Mouse (Mus musculus) layer of hippocampus, adult 11-12 months (tissue): Measurements from ENCODE around the gene Atp2c2.
A peak's percentile ranks its signal among the peaks of the same experiment; 100 is the strongest.

Experiments used
- DNase-seq: peaks from one replicate; pipeline ENCODE4 v3.0.0; 2022; ENCODE audit warnings: low spot score

Gene Atp2c2

DNA sequence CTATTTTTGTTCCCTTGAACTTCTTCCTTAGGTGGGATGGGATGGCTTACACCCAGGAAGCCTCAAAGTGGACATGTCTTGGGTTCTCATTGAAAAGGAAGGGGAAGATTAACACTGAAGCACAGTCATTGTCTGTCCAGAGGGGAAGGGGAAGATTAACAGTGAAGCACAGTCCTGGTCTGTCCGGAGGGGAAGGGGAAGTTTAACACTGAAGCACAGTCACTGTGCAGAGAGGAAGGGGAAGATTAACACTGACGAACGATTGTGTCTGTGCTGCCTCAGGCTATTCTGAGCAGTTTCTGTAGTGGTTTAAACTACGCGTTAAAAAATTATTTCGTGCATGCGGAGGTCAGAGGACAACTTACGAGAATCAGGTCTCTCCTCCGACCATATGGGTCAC is 7.3 kb downstream of the Atp2c2 start:
- no peak for DNase-seq

DNA sequence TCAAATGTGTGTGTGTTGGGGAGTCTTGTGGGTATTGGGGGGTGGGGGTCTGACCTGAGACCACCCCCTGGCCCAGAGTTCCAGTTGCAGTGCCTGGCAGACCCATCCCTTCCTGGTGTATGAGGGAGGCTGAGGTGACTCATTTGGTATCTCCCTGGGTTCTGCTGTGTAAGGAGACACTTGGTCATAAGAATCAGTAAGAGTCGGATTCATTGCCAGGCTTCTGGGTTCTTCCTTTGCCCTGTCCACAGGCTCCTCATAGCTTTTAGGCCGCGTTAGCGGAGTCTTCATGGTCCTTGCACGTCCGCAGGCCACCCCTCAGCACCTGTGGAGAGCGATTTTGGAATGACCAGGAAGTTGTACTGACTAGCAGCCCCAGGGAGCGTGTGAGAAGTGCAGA is 8.7 kb downstream of the Atp2c2 start:
- no peak for DNase-seq

DNA sequence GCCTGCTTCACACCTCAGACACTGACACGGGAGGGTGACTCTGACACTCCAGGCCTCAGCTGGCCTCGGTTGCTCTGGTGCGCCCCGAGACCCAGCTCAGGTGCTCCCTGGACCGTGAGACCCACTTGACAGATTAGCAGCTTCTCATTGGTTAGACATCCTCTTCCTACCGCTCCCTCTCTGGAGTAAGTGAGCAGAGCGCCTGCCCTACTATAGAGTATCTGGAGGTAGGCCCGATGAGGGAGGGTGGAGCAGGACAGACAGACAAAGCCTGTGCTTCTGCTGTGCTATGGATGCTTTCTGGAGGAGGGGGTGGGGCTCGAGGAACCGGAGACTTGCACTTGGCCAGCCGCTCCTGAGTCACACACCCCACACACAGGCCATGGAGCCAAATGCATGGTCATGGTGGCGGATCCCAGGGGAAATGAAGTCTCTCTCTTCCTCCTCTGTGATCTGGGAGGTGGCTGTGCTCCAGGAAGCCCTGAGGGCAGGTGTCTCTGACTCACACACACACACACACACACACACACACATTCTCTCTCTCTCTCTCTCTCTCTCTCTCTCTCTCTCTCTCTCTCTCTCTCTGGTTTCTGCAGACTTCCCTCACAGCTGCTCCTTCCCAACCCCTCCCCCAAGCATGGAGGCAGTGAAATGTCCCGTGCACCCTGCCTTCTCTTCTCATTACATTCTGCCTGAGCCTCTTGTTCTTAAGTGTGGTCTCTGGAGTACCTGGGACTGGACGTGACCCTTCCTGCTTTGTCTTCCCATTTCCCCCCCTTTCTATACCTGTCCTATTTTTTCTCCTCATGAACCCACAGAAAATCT is 9.3 kb downstream of the Atp2c2 start:
- no peak for DNase-seq

DNA sequence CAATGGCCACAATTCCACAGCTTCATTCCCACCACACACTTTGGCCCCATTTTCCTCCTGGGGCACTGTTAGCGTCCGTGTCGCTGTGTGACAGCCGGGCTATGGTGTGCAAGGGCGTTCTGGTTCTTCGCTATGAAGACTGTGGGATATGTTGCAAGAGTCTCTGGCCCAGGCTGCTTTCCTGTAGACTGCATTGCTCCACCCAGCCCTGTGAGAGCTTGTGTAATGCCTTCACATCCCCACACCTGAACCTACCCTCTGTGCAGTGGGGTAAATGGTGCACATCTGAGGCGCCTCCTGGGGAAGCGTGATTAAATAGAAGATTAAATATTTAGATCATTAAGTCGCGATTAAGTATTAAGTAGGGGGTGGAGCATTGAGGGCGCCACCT is 9.9 kb downstream of the Atp2c2 start:
- no peak for DNase-seq

DNA sequence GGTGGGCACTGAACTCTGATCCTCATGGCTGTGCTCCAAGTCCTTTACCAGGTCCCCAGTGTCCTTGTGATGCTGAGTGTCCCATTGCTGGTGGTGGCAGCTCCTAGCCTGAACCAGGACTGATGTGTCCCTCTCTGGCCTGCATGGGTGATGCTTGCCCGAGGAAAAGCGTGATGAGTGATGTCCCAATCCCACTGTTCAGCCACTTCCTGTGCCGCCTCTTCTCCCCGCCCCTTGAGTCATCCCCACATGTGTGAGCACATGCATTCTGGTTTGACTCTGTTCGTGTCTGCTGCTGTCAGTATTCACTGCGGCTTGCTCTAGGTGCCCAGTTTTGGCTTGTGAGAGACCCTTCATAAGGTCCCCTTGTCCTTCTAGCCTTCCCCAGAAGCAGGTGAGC is 12.4 kb downstream of the Atp2c2 start:
- no peak for DNase-seq

DNA sequence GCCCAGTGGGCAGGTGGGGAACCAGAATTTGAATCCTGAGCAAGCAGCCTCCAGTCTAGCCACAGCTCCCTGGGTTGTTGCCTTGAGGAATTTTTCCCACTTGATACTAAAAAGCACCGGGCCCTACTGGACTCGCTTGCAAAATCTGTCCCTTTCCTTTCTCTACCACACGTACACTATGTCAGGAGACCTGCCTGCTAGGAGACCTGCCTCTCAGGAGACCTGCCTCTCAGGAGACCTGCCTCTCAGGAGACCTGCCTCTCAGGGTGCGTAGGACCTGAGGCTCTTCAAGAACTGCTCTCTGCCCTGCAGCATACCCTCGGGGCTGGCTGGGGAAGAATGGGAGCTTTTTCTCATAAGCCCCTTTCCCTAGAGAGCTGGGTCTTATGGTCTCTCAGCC is 13.6 kb downstream of the Atp2c2 start:
- no peak for DNase-seq

DNA sequence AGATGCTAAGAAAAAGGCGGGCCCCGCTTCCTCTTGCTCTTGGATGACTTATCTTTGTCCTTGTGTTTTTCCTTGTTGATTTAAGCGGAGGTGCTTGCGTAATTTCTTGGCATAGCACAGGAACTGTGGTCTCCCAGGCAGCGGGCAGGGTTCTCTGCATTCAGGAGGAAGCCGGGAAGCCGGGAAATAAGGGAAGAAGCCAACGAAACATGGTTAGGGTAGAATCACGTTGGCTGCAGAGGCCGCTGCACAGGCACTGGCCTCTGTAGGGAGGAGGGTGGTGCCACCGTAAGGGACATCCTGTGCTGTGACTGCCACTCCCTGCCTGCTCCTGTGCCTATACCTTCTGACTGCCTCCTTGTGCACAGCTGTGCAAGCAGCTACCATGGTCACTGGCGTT is 15.4 kb downstream of the Atp2c2 start:
- DNase-seq = no peak

DNA sequence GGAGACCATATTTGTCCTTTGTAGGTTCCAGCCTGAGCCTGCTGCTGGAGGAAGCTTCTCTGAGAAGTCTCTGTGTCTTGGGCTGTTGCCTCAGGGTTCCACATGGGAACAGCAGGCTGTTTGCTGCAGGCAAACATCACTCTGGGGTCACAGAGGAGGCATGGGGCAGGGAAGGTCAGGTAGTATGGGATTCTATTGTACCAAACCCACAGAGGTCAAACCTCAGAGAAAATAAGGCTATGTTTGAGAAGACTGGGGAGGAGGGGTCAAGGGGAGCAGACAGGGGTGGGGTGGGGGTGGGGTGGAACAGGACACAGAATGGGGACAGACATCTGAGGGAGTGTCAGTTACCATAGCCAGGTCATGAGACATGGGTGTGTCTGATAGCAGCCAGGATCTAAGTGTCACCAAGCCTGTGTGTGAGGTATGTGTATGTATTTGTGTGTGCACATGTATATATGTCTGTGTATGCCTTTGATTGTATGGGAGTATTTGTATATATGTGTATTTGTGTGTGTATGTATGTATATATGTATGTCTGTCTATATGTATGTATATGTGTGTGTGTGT is 17.0 kb downstream of the Atp2c2 start:
- no peak for DNase-seq

DNA sequence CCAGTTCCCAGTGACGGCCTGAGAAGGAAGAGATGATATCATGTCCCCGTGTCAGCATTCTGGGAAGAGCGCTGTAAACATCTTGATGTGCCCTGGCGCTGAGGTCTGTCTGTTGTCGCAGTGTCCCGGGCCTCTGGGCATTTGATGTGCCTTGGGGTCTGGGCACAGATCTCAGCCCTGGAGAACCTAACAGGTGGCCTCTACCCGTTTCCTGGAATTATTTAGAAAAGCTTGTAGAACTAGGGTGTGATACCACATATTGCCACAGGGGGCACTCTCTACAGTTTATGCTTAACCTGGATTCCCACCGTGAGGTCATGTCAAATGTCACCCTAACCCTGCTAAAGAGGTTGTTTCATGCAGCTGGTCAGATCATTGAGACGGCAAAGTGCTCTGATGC is 18.0 kb downstream of the Atp2c2 start:
- no peak for DNase-seq

DNA sequence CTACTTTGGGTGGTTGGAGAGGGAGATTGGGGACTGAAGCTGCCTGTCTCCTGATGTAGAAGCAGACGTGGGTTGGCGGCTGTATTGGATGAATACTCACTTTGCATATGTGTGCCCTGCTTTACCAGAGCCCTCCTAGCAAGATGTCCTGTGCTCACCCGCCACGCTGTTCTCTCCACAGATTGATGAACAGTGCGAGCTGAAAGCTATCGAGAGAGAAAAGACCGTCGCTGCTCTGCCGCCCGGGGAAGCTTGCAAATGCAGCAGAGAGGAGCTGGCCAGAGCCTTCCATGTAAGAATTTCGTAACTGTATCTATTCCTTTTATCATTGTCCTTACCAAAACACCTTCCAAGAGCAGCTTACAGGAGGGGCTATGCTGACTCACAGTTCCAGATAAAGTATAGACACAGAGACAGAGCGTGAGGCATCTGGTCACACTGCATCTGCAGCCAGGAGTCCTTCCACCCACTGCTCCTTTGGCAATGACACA is 19.2 kb downstream of the Atp2c2 start:
- peak; percentile 39 for DNase-seq

DNA sequence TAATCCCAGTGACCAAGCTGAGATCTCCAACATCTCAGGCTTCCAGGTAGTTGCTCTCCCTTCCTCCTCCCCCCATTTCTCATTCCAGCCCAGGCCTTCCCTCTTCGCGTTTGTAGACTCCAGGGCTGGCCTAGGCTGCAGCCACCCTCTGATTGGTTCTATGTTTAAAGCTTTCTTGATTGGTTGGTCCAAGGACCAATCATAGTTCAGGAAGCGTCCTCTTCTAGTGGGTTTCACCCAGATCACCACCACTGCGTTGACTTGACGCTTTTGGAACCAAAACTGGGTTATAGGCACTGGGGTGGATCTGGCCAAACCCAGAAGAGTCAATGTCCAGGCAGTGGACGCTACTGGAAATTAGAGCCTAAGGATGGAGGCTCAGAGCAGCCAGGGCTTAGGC is 22.5 kb downstream of the Atp2c2 start:
- DNase-seq = no peak

DNA sequence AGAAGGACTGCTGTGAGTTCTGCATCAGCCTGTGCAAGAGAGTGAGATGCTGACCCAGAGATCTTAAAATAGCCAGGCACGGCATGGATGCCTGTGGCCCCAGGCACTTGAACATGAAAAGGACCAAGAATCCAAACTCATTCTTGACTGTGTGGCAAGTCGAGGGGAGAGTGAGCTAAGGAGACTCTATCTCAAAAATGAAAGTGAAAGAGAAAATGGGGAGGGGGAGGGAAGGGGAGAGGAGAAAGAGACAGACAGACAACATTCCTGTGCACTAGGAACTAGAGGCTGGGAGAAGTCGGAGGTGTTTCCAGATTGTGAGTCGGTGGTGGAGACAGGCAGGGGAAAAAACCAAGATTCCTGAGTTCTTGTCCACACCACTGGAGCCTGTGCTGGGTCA is 23.9 kb downstream of the Atp2c2 start:
- no peak for DNase-seq

DNA sequence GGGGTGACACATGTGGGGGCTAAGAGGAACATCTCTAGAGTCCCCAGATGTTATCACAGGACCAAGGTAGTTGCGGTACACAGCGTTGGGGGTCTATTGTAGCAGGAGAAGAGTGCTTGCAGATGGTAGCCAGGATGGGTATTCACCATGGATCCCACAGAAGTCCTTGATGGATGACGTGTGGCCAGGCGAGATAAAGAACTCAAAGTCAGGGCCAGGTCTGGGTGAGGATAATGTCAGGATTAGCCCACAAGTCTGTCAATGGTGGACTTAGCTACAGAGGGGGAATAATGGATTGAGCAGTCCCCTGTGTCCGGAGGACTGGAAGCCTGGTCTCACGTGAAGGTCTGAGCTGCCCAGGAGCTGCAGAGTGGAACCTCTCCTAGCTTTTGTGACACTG is 24.8 kb downstream of the Atp2c2 start:
- DNase-seq = no peak

DNA sequence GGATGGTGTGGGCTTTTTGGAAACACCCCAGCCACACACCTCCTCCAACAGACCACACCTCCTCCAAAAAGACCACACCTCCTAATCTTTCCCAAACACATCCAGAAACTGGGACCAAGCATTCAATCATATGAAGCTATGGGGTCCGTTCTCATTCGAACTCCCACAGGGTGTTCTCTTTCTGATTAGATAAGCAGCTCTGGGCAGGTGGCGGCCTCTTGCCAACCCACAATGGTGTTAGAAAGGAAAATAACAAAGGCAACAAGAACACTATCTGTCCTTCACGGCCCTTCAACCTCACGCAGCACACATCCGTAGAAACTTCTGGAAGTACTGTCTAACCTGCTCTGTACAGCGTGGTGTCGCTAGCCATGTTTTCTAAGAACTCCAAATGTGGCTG is 27.3 kb downstream of the Atp2c2 start:
- no peak for DNase-seq

DNA sequence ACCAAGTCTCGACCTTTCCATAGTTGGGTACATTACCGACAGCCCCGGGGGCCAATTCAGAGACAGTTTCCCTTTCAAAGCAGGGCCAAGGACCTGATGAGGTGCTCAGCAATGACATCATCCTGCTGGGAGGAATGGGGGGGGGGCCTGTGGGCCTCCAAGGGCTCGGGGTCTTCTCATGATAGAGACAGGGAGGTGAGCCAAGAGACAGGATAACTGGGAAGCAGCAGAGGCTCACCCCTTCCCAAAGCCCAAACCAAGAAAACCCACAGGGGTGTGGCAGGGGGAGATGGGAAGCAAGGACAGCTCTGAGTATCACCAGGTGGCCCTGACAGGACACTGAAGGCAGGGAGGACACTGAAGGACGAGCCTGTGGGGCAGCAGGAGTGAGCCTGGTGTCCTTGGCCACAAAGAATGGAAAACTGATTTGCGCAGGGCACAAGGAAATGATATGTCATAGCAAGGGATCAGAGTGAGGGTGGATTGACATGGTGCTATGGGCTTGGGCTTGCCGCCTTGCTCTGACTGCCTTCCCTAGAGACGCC is 28.6 kb downstream of the Atp2c2 start:
- no peak for DNase-seq

DNA sequence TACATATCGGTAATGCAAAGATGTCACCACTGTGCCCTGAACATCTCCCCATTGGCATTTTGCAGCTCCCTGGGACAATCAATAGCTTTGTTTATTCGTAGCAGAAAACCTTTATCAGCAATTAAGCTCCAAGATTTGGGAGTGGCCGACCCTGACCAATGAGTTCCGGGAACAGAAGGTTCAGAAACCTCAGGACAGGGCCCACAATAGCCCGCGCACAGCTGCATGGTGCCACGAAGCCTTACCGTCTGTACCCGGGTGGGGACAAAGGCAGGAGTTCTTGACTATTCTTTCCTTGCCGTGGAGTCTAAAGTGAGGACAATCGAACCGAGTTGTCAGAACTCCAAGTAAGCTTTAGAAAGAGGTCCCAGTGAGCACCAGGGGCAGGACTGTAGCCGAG is 32.3 kb downstream of the Atp2c2 start:
- DNase-seq = no peak

DNA sequence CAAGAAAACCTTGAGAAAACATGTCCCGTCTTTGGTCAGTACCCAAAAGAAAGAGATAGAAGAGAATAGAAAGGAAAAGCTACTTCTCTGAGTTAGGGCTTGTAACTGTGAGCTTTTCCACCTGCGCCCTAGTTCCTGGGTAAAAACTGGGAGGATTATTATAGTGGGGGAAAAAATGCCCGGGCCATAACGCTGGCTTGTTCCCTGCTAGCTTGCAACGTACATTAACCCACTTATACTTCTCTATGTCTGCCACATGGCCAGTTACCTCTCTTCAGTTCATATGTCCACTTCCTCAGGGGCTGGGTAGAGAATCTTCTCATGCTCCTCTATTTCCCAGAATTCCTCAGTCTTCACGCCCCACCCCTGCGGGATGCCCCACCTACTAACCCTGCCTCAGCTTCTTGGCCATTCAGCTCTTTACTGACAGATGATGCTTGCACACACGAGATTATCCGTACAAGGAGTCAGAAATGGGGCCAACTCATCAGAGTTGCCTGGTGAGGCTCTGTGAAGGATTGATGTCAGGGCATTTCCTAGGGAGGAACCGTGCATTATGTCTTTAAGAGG is 36.6 kb downstream of the Atp2c2 start:
- DNase-seq = no peak

DNA sequence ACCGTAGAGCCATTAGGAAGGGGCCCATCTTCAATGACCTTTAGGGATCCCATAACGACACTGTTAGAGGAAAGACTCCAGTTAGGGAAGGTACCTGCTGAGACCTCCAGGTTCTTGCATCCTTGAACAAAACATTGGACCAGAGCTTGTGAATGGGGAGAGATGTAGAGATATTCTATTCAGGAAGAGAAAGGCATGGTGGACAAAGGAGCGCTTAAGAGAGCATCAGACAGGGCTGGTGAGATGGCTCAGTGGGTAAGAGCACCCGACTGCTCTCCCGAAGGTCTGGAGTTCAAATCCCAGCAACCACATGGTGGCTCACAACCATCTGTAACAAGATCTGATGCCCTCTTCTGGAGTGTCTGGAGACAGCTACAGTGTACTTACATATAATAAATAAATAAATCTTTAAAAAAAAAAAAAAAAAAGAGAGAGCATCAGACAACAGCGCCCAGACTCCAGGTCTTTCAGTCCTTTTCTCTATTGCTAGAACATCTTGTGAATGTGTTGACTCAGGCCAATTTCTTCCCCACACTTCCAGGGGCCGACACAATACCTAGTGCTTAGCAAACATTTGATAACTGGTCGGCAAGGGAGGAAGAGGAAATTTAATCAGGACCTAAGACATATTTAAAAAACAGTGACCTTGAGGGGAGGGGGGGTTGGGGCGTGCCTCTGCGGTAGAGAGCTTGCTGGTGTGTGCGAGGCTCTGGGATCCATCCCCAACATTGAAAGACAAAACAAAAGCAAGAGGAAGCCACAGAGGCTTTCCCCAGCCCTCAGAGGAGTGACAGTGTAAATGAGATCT is 37.5 kb downstream of the Atp2c2 start:
- DNase-seq = no peak

DNA sequence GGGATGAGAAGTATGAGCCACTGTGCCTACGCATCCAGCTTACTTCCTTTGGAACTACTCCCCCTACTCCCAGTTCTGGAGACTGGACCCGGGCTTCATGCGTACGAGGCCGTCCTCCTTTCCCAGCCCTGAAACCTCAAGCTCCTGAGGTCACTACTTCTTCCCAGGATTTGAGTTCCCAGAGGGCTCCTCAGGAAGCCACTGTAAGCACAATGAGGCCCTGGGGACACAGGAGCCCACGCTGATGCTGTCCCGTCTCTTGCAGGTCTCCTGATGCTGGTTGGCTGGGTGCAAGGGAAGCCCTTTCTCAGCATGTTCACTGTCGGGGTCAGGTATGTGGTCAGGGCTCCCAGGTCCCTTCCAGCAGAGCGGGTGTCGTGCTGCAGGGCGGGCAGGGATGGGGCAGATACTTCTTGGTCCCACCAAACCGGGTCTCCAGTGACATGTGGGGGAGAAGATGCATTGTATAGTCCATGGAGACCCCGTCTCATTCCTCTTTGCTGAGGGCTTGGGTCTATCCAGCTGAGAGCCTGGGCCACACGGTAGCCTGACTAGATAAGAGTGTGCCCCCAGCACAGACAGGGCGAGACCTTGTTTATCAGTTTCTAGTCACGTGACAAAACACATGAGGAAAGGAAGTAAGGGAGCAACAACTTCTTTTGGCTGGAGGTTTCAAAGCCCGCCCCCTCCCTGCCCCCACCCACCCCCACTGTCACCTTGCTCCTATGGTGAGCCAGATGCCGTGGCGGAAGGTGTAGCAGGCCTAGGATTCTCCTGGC is 38.5 kb downstream of the Atp2c2 start:
- DNase-seq = no peak

DNA sequence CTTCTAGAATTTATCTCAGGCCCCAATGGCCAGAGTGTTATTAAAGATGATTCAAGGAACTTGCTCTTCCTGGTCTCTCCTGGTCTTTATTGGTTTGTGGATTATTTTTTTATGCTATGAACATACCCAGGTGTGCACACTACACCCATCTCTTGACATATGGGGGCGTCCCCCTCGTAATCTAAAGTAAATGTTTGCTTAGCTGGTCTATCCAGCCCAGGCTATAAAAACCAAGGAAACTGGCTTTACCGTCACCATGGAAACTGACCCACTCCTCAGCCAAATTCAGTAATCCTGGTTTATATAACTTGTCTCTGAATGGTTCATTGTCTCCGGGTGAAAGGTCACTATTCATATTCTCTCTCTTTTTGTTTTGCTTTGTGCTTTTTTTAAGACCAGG is 40.8 kb downstream of the Atp2c2 start:
- no peak for DNase-seq

DNA sequence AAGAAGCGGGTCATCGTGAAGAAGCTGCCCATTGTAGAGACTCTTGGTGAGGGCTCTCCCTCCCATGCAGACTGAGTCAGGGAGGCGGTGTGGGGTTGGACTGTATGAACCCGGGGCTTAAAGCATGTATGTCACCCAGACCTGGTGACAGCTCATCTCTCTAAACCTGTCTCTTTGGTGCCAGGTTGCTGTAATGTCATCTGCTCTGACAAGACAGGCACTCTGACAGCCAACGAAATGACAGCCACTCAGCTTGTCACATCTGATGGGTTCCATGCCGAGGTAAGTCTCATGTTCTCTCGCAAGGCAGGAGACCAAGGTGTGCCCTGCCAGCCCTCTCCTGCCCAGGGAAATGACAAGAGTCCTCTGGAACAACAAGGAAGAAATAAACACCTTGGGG is 42.6 kb downstream of the Atp2c2 start:
- no peak for DNase-seq
